Mouse (Mus musculus) large intestine, adult 2 months (tissue): ENCODE data around the gene Sema4d. TPM values are rescaled to one million over a fixed set of nuclear protein-coding genes. Genes with fewer than 3 reads are reported as not detected.

Source experiments
- DNase-seq: peaks from one replicate; pipeline ENCODE4 v3.0.0-alpha.2; 2012; ENCODE audit warnings: low read depth, low spot score
- WGBS: fragments of 180-500 bp; shearing (Covaris S2); methylation state at CpG from one replicate; pipeline ENCODE4 v1.1.7; 2018; 5-methylcytosine and 5-hydroxymethylcytosine counted together
- polyA plus RNA-seq: library from polyadenylated mRNA; depleted of rRNA; stranded (reverse); fragments of >200 nt; gene quantifications from 2 replicates; pipeline ENCODE4 v1.2.3, GENCODE M21; 2012

Sema4d gene
- polyA plus RNA-seq, 1 experiment: 17.9 TPM

DNA sequence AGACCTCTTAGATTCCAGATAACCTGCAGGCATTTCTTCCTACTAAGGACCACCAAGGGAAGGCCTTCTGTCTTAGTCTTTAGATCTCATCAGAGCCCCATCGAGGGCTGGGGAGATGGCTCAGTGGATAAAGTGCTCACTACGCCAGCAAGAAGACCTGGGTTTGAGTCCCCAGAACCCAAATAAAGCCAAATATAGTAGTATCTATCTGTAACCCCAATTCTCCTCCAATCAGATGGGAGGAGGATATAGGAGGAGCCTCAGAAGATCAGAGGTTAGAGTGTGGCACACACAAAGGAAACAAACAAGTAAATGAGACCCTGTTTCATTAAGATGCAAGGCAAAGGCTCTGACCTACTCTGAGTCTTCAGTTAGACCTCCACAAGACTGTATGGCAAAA lies 36.4 kb downstream of the Sema4d start:
- no peak for DNase-seq
- 73% methylated on average over 2 of the region's 2 CpGs for WGBS

DNA sequence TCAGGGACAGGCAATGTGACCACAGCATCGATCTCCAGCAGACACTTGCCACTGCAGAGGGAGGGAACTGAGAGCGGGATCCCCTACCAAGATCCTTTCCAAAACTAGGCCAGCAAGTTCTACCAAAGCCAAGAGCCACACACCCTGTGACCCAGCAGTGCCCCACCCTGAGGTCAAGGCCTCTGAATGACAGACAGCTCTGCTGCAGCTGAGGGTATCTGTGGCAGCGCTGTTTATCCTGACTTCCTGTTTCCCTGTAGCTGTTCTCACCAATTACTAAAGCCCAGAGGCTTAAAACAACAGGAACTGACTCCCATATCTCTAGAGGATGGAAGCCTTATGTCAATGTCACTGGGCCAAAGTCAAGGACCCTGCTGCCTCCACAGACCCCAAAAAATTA lies 37.0 kb downstream of the Sema4d start:
- DNase-seq: no peak
- 17% methylated on average over 3 of the region's 3 CpGs for WGBS

DNA sequence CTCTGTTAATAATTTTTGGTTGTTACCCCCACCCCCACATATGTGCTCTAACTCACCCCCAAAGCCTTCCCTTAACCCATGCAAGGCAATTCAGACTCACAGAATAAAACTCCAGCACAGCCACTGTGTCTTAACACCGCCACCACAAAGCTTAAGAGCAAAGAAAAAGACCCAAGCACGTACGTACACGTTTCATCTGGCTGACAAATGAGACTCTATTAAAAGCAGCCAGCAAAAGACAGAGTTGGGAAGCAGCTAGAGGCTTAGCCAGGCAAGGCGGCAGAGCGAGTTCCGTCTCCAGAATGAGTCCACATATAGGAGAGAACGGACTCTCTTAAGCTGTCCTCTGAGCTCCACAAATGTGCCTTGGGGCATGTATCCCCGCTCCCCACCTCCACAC lies 37.5 kb downstream of the Sema4d start:
- whole genome bisulfite sequencing: 91% methylated on average over 9 of the region's 9 CpGs

DNA sequence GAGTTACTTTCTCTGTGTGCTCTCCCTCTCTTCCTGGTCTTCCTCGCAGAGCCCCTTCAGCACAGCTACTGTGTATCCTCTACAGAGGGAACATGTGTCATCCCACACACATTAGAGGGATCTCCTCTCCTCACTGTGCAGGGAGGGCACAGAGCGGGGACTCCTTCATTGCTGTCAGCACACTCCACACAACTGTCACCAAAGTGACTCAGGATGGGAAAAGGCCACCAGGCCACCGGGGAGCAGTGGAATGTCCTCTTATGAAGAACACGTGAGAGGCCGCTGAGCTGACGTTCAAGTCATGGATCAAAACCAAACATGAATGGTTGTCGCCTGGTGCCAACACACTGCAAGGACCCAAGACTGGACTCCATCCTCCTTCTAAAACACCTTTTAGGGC lies 38.0 kb downstream of the Sema4d start:
- no peak for DNase-seq
- WGBS: 83% methylated on average over 7 of the region's 7 CpGs

More for the DNA sequence above, 37.5 kb downstream of the Sema4d start:
- no peak for DNase-seq

DNA sequence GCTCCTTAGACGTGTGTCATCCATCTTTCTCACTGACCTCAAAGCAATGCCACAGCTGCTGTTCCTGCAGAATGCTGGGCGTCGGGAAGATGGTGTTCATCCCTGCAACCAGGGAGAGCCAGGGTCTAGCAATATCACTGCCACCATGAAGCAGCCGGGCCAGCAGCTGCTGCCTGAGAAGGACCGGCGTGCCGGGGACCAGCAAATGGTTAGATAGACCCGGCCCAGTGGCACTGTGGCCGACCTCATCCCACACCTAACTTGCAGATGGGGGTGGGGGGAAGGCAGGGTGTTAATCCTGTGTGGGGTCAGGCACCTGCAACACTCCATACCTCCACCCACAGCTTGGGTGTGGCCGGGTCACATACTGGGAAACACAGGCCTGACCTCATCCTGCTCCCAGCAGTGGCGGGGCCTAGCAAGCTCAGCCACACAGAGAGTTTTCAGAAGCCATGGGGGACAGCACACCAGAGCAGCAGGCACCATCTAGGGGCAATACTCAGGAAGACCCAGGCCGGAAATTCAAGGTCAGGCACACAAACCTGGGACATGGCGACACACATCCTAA lies 38.9 kb downstream of the Sema4d start:
- 79% methylated on average over 13 of the region's 13 CpGs for WGBS
- DNase-seq: no peak

DNA sequence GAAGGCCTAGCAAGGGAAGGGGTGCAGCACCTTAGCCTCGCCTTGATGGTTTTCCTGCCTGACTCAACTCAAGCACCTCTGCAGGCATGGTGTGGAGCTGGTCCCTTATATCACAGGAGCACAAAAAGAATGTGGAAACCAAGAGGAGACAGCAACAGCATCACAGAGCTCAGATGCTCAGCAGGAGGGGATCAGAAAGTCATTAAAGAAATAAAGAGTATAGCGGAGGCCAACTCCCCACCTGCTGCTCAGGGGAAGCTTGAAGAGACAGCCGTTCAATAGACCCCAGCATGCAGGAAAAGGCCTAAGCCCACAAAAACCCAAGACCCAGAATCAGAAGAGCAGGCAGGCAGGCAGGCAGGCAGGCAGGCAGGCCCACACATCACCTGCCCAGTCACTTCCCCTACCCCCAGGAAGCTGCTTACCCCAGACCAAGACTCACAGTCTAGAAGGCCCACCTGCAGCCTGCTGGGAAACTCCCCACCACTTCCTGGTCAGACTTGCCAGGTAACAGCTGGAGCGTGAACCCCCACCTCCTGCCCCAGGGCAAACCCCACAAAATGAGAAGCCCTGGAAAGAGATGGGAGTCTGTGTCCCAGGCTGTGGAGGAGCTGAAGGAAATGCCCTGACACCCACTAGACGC lies 39.6 kb downstream of the Sema4d start:
- no peak for DNase-seq
- WGBS: 82% methylated on average over 5 of the region's 5 CpGs

DNA sequence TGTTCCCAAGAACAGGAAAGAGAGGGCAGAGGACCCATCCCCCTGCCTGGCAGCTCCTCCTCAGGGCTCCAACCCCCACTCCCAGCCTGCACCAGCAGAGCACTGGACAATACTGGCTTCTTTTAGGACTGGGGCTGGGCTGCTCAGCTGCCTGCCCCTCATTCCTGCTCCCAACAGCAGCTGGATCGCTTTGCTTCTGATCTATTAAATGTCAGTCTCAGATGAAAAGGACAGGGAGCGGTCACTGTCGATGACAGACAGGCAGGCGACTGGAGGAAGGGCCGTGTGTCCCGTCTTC lies 40.4 kb downstream of the Sema4d start:
- WGBS: 76% methylated on average over 6 of the region's 6 CpGs
- no peak for DNase-seq

DNA sequence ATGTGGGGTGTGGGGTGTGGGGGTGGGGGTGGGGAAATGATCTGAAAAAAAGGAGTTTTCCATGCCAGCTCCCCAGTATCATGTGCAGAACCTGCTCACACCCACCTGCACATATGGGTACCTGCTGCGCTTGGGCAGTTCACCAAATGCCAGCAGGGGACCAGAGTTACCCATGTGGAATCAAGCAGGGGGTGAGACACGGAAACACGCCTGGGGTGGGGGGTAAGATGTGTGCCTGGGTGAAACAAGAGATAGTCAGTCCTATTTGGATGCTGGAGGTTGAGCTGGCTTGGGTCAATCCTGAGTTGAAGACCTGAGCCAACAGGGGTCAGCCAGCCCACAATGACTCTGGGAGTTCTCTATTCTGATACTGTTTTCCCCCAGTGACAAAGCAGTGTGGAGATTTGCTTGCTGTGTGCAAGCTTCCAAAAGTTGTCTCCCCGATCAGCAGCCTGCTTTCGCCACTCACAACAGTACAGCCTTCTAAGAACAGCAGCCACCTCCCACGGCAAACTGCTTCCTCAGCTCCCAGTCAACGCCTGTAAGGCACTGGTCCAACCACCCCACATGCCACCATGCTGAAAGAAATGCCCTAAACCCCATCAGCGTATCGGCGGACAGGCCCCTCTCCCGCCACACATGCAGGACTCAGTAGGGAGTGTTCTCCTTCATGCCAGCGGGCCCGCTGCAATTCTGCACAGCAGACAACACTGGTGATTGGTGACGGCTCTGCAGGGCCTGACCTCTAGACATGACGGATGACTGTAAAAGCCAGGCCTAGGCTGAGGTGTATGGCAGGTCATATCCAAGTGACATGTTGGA lies 41.0 kb downstream of the Sema4d start:
- 84% methylated on average over 15 of the region's 15 CpGs for WGBS
- DNase-seq: no peak

DNA sequence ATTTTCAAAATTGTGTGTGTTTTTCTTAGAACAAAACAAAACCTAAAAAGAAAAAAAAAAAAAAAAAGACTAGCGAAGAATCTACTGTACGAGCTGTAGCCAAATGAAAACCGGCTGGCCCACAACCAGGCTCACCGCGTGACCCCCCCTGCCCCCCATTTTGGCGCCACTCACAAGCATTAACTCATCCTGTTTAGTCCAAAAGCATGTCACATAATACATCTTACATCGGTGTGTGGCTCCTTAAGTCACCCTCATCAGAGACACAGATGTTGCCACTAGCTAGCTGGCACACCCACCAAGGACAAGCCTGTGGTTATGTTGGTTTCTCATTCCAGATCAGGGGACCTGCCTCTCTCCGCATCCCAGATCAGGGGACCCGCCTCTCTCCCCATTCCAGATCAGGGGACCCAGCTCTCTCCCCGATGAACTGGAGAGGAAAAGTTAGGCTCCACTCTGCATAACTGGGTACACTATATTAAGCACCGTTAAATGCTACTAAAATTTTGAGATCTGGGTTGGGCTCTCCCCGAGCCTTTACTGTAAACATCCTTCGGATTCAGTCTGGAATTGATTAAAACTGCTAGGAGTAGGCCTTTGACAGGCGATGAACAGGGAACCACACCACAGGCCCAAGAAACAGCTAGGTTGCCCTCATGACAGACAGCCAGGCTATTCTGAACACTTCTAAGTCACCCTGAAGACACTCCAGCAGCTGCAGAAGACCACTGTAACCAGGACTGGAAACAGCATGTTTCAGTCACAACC lies 43.8 kb downstream of the Sema4d start:
- no peak for DNase-seq
- WGBS: 79% methylated on average over 14 of the region's 14 CpGs

DNA sequence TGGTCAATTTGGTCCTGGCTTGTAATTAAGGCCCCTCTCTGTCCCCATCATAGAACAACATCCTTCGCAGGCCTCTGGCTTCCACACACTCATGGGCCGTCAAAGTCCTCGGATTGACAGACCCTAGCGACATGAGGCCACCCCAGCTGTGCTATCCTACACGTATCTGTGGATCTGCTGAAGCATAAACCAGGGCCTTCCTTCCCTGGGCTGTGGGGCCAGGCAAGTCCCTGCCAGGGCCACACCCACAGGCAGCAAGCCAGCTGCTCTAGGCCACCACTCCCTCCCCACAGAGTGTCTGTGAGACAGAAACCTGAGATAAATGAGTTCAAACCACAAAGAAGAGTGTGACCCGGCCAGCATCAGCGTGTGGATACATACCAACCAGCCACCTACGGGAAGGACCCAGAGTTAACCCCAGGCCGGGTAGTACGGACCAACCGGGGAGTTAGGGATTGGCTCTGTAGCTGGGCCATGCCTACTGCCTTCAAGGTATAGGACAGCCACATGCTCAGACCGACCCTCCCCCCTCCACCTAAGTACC lies 45.5 kb downstream of the Sema4d start:
- peak; percentile 16 for DNase-seq
- WGBS: 27% methylated on average over 12 of the region's 12 CpGs

DNA sequence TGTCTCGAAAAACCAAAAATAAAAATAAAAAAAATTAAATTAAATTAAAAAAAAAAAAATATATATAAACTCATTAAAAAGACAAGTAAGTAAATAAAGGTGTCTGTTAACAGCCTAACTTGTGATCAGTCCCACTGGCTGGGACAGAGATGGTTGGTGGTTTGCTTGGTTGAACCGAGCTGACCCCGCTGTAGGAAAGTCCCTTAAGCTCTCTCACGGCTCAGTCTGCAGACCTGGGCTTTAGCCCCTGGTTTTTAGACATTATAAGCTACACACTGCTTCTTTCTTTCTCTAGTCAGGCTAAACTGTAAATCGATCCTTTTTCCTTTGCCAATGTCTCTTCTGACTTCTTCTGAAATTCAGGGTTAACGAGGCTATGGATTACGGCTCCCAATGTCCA lies 46.5 kb downstream of the Sema4d start:
- 87% methylated on average over 7 of the region's 7 CpGs for WGBS

DNA sequence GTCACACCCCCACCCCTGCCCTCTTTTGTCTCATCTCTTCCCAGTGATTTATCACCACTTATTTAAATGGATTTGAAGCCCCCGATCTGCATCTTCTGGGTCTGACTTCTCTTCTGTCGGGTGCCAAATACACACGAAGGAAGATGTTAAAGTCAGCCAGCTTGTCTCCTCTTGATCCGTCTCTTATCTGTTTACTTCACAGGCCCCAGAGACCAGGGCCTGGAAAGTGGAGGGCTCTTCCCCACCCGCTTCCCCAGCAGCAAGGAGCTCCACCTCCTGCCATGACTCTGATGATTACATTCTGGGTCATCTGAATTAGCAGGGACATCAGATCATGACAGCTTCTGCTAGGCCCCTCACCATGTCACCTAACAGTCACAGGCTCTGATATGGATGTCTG lies 47.7 kb downstream of the Sema4d start:
- 72% methylated on average over 5 of the region's 5 CpGs for WGBS

More for the DNA sequence above, 46.5 kb downstream of the Sema4d start:
- no peak for DNase-seq

DNA sequence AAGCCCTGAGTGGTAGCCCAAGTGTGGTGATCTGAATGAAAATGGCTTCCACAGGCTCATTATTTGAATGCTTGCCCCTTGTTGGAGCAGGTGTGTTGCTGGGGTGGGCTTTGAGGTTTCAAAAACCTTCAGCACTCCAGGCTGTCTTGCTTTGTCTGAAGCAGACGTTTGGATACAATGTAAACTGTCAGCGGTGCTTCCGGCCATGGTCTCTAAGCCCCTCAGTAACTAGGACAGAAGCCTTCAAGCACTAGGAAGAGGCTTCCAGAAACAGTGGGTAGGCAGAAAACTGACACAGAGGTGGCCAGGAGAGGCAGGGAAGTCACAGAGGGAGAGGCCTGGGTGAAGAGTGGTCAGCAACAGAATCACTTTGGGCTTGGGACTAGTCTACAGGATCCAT lies 49.7 kb downstream of the Sema4d start:
- 84% methylated on average over 3 of the region's 3 CpGs for WGBS
- no peak for DNase-seq

More for the DNA sequence above, 47.7 kb downstream of the Sema4d start:
- no peak for DNase-seq

DNA sequence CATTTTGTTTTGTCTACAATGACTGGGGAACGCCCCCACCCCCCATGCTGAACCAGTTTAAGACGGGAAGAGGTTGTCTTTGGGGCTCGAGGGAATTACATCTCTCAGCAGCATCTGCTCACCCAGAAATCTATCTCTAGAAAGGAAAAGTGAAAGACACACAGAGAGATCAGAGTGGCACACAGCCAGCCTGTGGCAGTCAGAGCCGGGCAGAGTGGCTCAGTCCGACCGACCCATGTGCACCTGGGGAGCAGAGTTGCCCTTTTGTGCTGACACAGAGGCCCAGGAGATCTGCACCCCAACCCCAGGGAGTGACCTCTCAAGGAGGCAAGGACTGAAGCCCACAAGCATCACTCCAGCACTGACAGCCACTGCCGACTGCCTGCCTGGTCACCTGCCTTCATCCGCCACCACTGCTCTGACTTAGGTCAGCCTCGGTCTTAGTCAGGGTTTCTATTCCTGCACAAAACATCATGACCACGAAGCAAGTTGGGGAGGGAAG lies 50.9 kb downstream of the Sema4d start:
- DNase-seq: no peak
- WGBS: 77% methylated on average over 10 of the region's 10 CpGs

DNA sequence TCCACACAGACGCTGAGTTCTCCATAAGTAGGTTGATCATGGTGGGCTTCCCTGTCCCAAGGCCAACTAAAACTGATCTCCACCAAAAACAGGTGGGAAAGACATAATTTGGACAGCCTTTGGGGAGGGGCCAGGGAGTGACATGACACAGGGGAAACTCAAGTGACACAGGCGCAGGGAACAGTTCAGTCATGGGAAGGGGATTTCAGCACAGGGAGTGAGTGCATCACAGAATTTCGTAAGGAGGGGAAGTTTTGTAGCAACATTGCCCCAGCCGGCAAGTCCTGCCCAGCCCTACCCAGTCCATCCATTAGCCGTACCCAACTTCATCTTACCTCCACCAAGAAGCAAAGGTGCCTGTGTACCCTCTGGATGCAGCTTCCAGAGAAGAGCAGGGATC lies 52.8 kb downstream of the Sema4d start:
- no peak for DNase-seq

DNA sequence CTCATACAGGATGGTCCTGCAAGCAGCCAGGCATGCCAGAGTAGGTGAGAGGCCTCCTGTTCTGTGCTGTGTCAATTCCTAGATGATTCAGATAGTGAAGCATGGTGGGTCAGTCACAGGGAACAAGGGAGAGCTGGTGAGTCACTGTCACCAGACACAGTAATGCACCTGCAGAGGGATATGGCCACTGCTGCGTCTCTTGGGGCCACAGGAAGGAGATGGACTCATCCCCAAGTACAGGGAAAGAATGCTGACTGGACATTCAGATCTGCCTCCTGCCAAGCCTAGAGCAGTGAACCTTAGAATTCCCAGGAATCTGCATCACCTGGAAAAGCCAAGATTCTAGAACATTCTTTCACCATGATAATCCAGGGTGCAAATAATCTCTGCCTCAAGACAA lies 53.8 kb downstream of the Sema4d start:
- DNase-seq: no peak
- WGBS: 83% methylated on average over 1 of the region's 1 CpGs

More for the DNA sequence above, 52.8 kb downstream of the Sema4d start:
- WGBS: 92% methylated on average over 5 of the region's 5 CpGs

DNA sequence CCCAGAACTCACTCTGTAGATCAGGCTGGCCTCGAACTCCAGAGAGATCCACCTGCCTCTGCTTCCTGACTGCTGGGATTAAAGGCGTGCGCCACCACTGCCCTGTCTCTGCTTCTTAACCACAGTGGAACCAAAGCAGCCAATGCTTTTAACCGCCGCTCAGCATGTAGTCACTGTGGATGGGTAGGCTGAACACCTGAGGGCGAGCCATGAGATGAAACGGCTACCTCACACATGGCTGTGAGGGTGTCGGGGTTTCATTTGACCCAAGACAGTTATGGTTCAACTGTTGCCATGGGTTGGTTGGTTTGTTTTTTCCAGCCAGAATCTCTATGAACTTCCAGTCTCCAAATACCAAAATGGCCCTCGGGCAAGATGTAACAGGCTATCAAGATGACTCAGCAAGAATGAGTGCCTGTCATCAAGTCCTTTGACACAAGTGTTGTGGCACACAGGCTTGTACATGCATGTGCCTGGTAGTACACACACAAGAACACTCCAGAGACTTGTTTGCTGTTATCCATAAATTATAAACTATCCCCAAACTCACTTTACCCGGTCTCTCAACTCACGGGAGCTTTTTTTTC lies 54.9 kb downstream of the Sema4d start:
- 93% methylated on average over 11 of the region's 11 CpGs for WGBS
- DNase-seq: no peak

DNA sequence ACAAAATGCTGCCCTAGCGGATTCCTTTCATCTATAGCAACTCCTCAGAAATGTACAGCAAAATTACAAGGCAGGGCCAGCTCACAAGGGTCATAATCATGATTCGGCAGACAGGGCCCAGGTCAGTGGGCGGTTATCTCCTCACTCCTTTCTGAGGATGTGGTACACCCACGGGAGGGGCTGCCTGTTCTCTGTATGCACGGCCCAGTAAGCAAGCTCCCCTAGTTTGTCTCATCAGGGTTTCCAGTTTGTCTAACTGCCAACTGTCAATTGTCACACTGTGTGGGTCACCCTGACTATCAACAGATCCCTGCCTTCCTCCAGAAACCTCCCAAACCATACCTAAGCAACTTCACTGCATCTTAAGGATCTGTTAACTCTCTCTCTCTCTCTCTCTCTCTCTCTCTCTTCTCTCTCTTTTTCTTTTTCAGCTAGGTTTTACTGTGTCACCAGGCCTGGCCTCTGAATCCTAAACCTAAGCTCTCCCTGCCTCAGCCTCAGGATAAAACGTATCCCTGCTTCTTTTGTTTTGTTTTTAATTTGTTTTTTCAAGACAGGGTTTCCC lies 55.5 kb downstream of the Sema4d start:
- no peak for DNase-seq

More for the DNA sequence above, 55.5 kb downstream of the Sema4d start:
- WGBS: 69% methylated on average over 6 of the region's 6 CpGs
